Mouse (Mus musculus): ENCODE measurements around the gene Tmem170b. TPM values are rescaled to one million over a fixed set of nuclear protein-coding genes. Genes with fewer than 3 reads are reported as not detected.

Tmem170b gene
- polyA plus RNA-seq (2017; shearing (Covaris generic)) = 1 to 10 TPM; 8.2 to 9.0 TPM

GRCm38 (mm10) chr13:41605099-41606010, at the start of gene Tmem170b:
Tmem170b (plus strand) TSS chr13:41605907.

Other genes starting within 250 kb of the Tmem170b start
- gene Nedd9, start 118.5 kb upstream of the Tmem170b start, polyA plus RNA-seq (2017; shearing (Covaris generic)) = 100 to 1,000 TPM; 119 to 141 TPM
- gene Adtrp, start 241.8 kb downstream of the Tmem170b start, polyA plus RNA-seq (2017; shearing (Covaris generic)) = under 1 TPM; 0.35 to 0.53 TPM

Data from activated CD4-positive, CD25-positive, alpha-beta regulatory T cell (primary cell).